Mouse (Mus musculus) embryonic fibroblast, embryonic 13.5 days (primary cell): ENCODE results near the gene Fgr.

Experiments
- CTCF ChIP-seq: IDR thresholded peaks from 2 replicates; pipeline ENCODE4 v1.5.1; 2011; ENCODE audit warnings: mild to moderate bottlenecking, control low read depth, low read length, moderate library complexity, borderline replicate concordance; ENCODE audit not compliant: insufficient read depth
- POLR2A ChIP-seq: IDR thresholded peaks from 2 replicates; pipeline ENCODE4 v1.6.1; 2011; ENCODE audit warnings: low read depth, mild to moderate bottlenecking, control low read depth, low read length, moderate library complexity

DNA sequence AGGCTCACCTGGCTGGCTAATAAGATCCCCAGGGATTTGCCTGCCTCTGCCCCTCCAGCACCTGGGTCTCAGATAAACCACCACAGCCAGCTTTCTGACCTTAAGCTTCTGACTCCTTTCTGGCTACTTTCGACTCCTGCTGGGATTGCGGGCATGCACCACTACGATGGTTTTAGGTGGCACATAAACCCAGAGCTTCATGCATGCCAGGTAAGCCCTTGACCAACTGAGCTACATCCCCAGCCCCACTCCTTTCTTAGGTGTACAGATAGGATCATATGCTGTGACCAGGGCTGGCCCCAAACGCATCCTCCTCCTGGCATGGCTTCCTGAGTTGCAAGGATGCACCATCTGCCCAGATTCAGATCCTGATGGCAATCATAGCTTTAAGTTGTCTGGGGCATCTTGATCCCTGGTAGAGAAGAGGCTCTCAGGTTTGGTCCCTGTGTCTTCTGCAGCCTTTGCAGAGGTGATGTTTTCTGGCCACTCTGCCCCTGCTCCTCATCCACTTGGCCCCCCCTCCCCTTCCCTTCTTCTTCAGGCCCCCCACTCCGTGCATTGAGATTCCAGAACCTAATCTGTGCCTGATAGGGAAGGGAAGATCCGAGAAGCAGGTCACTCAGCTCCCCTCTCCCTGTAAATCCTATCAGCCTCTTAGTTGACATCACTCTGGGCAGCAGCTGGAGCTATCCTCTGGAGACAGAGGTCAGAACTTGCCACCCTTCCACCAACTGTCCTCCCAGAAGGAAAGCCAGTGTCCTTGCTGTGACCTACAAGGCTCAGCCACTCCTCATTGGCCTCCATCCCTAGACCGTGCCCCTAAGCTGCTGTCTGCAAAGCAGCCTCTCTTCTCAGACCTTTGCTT, 19.1 kb upstream of the Fgr start:
- TF ChIP-seq CTCF, result no peak
- no peak for TF ChIP-seq POLR2A
